Mouse (Mus musculus): ENCODE data around the gene Gm35134. TPM values are rescaled to one million over a fixed set of nuclear protein-coding genes. Genes with fewer than 3 reads are reported as not detected.
"Not testable (repeated sequence)": the region's sequence is repeated elsewhere in the genome, so short reads cannot be mapped to it uniquely, and the experiment has no call there.

Gm35134 gene
- total RNA-seq (2014; fragmentation: Nextera tagmentation) (not detected in 2 replicates), total RNA-seq (2017) (not detected in 2 replicates)

DNA sequence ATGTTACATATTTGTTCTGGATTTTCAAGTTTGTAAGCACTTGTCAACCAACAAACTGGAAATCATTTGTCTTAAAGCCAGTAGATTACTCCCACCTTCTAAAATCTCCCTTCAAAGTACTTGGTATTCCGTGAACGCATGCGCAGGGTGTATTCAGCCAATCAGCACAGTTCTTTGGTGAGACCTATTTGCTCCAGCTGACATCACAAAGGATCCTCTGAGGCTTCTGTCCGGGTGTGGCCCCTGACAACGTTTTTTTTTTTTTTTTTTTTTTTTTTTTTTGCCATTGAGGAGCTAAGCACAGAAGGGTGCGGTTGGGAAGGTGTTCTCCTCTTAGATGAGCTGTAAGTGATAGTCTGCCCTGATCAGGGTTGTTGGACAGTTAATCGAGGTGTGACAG lies at the start of gene Gm35134:
Gene Gm35134, plus strand, starts transcription at position 301 of the 400 bp plus-strand sequence.
- not testable (repeated sequence) for ATAC-seq (replicated peaks; ENCODE audit: poor library complexity, severe bottlenecking)
